Mouse (Mus musculus): ENCODE results near the gene Dnmt1.
A peak's percentile ranks its signal among the peaks of the same experiment; 100 is the strongest.

DNA sequence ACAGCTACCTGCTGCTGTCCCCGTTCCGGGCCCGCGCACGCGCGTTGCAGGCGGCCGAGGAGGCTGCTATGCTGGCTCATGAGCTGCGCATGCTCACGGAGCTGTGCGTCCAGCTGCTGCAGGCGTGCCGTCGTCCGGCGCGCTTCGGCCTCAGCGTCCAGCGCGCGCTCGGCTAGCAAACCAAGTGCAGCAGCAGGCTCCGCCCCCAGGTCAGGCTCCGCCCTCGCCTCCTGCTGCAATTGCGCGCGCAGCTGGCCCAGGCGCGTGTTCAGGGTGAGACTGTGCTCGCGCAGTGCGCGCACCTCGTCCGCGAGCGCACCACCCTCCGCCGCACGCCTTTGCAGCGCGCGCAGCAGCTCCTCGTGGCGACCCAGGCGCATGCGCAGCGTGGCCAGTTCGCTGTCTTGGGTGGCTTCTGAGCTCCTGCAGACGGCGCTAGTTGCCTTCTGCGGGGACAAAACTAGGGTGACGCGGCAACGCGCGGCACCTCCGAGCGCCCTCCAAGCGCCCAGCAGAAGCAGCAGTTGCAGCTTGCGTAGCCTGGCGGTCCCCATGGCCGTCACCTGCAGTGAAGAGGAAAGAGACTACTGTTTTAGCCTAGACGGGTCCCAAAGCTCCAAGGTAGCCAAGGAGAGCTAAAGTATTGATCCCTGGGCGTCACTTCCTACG is 81.5 kb downstream of the Dnmt1 start:
- TF ChIP-seq CTCF (IDR thresholded peaks at IDR 0.05; ENCODE audit: low read depth, low read length) (peak; percentile 21; the same call in 1 of the 2 replicates), POLR2A (IDR thresholded peaks at IDR 0.05; ENCODE audit: borderline replicate concordance, low read depth, low read length) (no peak)

Data from bone marrow macrophage, adult 2 months (primary cell).